Mouse (Mus musculus) heart, adult 2 months (tissue): Measurements from ENCODE around the gene Stk39.

Experiments used
- CTCF ChIP-seq: fragments of 200-600 bp; IDR thresholded peaks from 2 replicates; pipeline ENCODE4 v1.8.1; 2022; ENCODE audit warnings: antibody characterized with exemption, mild to moderate bottlenecking, moderate library complexity
- EP300 ChIP-seq: fragments of 200-500 bp; IDR thresholded peaks from 2 replicates; pipeline ENCODE4 v1.6.1; 2011; ENCODE audit warnings: low read depth, low read length, control low read depth; ENCODE audit not compliant: insufficient read depth
- POLR2A ChIP-seq: fragments of 200-500 bp; IDR thresholded peaks from 2 replicates; pipeline ENCODE4 v1.6.1; 2011; ENCODE audit warnings: mild to moderate bottlenecking, low read depth, low read length, control low read depth; ENCODE audit not compliant: insufficient read depth

- TF ChIP-seq CTCF (no peak), EP300 (no peak), POLR2A (no peak)
Measured at GRCm38 (mm10) chr2:68381205-68381604, 90.9 kb downstream of the Stk39 start.
